Comparison of ENCODE assay signal across 10 mouse cellular contexts in genomic region chr7:145194455-145195161, GRCm38 (mm10). TPM values are rescaled to one million over a fixed set of nuclear protein-coding genes. Genes with fewer than 3 reads are reported as not detected.
DNase-seq lines count a peak whose midpoint lies in the region; ATAC-seq and TF ChIP-seq lines count a peak whose summit lies in the region.
"Had no signal": no experiment of that assay in that cellular context is flagged by ENCODE, and none has a peak within 500 bp of the region (broad histone marks: within the 10 kb centered on the region; RNA-seq: fewer than 3 reads in every experiment).

No protein-coding gene starts in this region.

- no peaks in the 10 kb centered on the region for H3K36me3 ChIP-seq in hindbrain, embryonic 13.5 days
- H3K36me3 ChIP-seq in neural tube, embryonic 15.5 days: no peaks in the 10 kb centered on the region
- H3K36me3 ChIP-seq: midbrain, embryonic 12.5 days had no signal

- TF ChIP-seq POLR2A in embryonic fibroblast, embryonic 13.5 days (IDR thresholded peaks at IDR 0.05; ENCODE audit: low read depth, low read length): no peak

- H3K9ac ChIP-seq in hindbrain, embryonic 13.5 days: no peak overlapping the region
- H3K9ac ChIP-seq in neural tube, embryonic 15.5 days (replicated peaks): no peak overlapping the region
- H3K9ac ChIP-seq: midbrain, embryonic 12.5 days had no signal

- 0 out of 2 replicates have a peak, but pooled peaks cover 3% of the 10 kb centered on the region for H3K27me3 ChIP-seq in hindbrain, embryonic 13.5 days
- H3K27me3 ChIP-seq in neural tube, embryonic 15.5 days (replicated peaks): no peaks in the 10 kb centered on the region

- ATAC-seq in cerebellum, adult (ENCODE audit: insufficient number of reproducible peaks, low FRiP score, low TSS enrichment): no peak
- no peak for ATAC-seq in hindbrain, embryonic 13.5 days (ENCODE audit: low FRiP score)
- ATAC-seq in neural tube, embryonic 15.5 days (ENCODE audit: low FRiP score): 0 out of 2 replicates have a peak, but pooled peaks have one; percentile 47

- no peak overlapping the region for H3K4me2 ChIP-seq in hindbrain, embryonic 13.5 days
- H3K4me2 ChIP-seq in neural tube, embryonic 15.5 days: no peak overlapping the region
- H3K4me2 ChIP-seq: midbrain, embryonic 12.5 days had no signal

- no peaks in the 10 kb centered on the region for H3K9me3 ChIP-seq in hindbrain, embryonic 13.5 days
- H3K9me3 ChIP-seq in neural tube, embryonic 15.5 days (replicated peaks): no peaks in the 10 kb centered on the region
- H3K9me3 ChIP-seq: midbrain, embryonic 12.5 days had no signal

- TF ChIP-seq CTCF in embryonic fibroblast, embryonic 13.5 days (IDR thresholded peaks at IDR 0.05; ENCODE audit: borderline replicate concordance, insufficient read depth, low read length): no peak

- DNase-seq in cerebellum, adult 11 months: peak; percentile 36
- DNase-seq in NIH3T3 (ENCODE audit: low read depth): peak; percentile 87
- DNase-seq in layer of hippocampus, postnatal 36 days: peak; percentile 44 to 50
- DNase-seq in B cell, adult 2 months: no peak

- H3K4me1 ChIP-seq in embryonic fibroblast, embryonic 13.5 days (ENCODE audit: control insufficient read depth, insufficient read depth, low read length): peaks cover 44% of the 10 kb centered on the region
- peaks cover 26% of the 10 kb centered on the region for H3K4me1 ChIP-seq in hindbrain, embryonic 13.5 days (replicated peaks)
- H3K4me1 ChIP-seq in neural tube, embryonic 15.5 days: peaks cover 17% of the 10 kb centered on the region

- 72% methylated on average over 3 of the region's 3 CpGs for WGBS in hindbrain, embryonic 13.5 days
- 75% methylated on average over 3 of the region's 3 CpGs for WGBS in neural tube, embryonic 15.5 days

- H3K4me3 ChIP-seq in embryonic fibroblast, embryonic 13.5 days (ENCODE audit: insufficient read depth, low read length): no peak overlapping the region
- no peak overlapping the region for H3K4me3 ChIP-seq in hindbrain, embryonic 13.5 days
- H3K4me3 ChIP-seq in neural tube, embryonic 15.5 days (replicated peaks): no peak overlapping the region
- H3K4me3 ChIP-seq: midbrain, embryonic 12.5 days had no signal

- 0 out of 2 replicates have a peak overlapping the region, but pooled peaks have one; percentile 2 for H3K27ac ChIP-seq in embryonic fibroblast, embryonic 13.5 days (ENCODE audit: insufficient read depth, low read length)
- peak overlapping the region; percentile 52 for H3K27ac ChIP-seq in hindbrain, embryonic 13.5 days
- H3K27ac ChIP-seq in neural tube, embryonic 15.5 days (replicated peaks): no peak overlapping the region
- H3K27ac ChIP-seq: midbrain, embryonic 12.5 days had no signal

RNA-seq across cellular contexts. Expression of gene 1810010D01Rik, which starts 13.3 kb away (rescaled TPM):
- polyA plus RNA-seq in embryonic fibroblast, embryonic 13.5 days (2011; ENCODE audit: insufficient read length, low read depth, missing spikeins): not detected in 2 replicates
- 0.38 TPM in 1 of 2 replicates, not detected in the other for polyA plus RNA-seq in hindbrain, embryonic 13.5 days (2015; fragmentation: Nextera tagmentation; extraction: Ambion mirVana)
- total RNA-seq in layer of hippocampus, postnatal 36 days (2021): 1 to 10 TPM; 1.3 to 1.7 TPM
- 0.59 TPM in 1 of 2 replicates, not detected in the other for polyA plus RNA-seq in neural tube, embryonic 15.5 days (2015; fragmentation: Nextera tagmentation; extraction: Ambion mirVana)
- polyA plus RNA-seq: C2C12 had no signal

Comparison
In these comparisons a context has a peak if more than half of its experiments do, and no peak if none do; other contexts are left out.
1. DNase-seq: peak in cerebellum, adult 11 months (single experiment), NIH3T3 (single experiment) and layer of hippocampus, postnatal 36 days (2 of 2); none in B cell, adult 2 months (0 of 2).